12 mouse cellular contexts compared by ENCODE assay signal in the genomic region with DNA sequence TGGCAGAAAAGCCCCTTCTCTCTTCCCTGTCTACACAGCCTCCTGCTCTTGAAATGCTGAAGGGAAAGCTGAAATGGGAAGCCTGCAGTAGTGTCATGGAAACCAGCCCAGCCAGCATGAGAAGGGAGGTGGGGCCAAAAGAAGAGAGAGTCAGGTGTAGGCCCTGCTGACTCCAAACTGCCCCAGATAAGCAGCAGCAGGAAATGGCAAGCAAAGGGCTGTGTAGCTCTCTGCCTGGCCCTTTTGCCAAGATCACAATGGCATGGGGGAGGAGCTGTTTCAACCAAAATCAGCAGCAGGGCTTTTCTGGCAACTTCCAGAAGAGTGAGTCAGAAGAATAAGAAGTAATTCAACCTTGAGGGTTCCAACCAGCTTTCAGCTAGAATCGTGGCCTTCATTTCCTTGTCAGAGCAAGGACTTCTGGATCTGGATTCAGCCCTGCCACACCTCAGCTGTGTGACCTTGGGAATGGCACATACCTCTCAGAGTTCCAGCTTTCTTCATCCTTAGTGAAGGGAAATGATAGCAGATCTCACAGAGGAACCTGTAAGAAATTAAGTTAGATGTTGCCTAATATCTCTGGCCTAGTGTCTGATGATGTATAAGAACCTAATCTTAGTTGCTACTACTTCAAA.
DNase-seq lines count a peak whose midpoint lies in the region; ATAC-seq and TF ChIP-seq lines count a peak whose summit lies in the region.
"Had no signal": no experiment of that assay in that cellular context is flagged by ENCODE, and none has a peak within 500 bp of the region (broad histone marks: within the 10 kb centered on the region; RNA-seq: fewer than 3 reads in every experiment).

No protein-coding gene starts in this region.

- no peak overlapping the region for H3K4me3 ChIP-seq in forebrain, postnatal 0 days (ENCODE audit: low read depth, low read length)
- no peak overlapping the region for H3K4me3 ChIP-seq in forebrain, embryonic 11.5 days (ENCODE audit: low read depth, low read length)
- H3K4me3 ChIP-seq: embryonic facial prominence, embryonic 13.5 days; hindbrain, embryonic 12.5 days; left cerebral cortex, adult 2 months had no signal

- no peak for DNase-seq in forebrain, postnatal 0 days
- DNase-seq in forebrain, embryonic 11.5 days (ENCODE audit: low spot score): no peak
- DNase-seq in right cerebral cortex, postnatal 10 days (ENCODE audit: low spot score in 2 of 2): peak; percentile 35 to 45
- no peak for DNase-seq in right cerebral cortex, postnatal 4 days
- DNase-seq in heart, postnatal 10 days: peak; percentile 37 to 51
- DNase-seq in urinary bladder, postnatal 4 days (ENCODE audit: low spot score in 2 of 2): no peak
- DNase-seq in adipocyte (ENCODE audit: low spot score): no peak
- no peak for DNase-seq in layer of hippocampus, adult 18-20 months (ENCODE audit: low spot score in 2 of 2)

- intact Hi-C loops in heart, postnatal 10 days (cut with DNase I): no loop called here

- H3K27ac ChIP-seq in forebrain, postnatal 0 days (ENCODE audit: low read depth, low read length): no peak overlapping the region
- no peak overlapping the region for H3K27ac ChIP-seq in forebrain, embryonic 11.5 days (ENCODE audit: low read depth, low read length)
- H3K27ac ChIP-seq: embryonic facial prominence, embryonic 13.5 days; hindbrain, embryonic 12.5 days; left cerebral cortex, adult 2 months had no signal

- H3K4me2 ChIP-seq in forebrain, postnatal 0 days (ENCODE audit: low read depth): no peak overlapping the region
- H3K4me2 ChIP-seq in forebrain, embryonic 11.5 days (ENCODE audit: low read depth, low read length, severe bottlenecking): no peak overlapping the region
- H3K4me2 ChIP-seq: embryonic facial prominence, embryonic 13.5 days; hindbrain, embryonic 12.5 days had no signal

- no peaks in the 10 kb centered on the region for H3K27me3 ChIP-seq in forebrain, postnatal 0 days (ENCODE audit: insufficient read depth, low read length)
- no peaks in the 10 kb centered on the region for H3K27me3 ChIP-seq in forebrain, embryonic 11.5 days (ENCODE audit: control insufficient read depth, insufficient read depth, low read length)
- H3K27me3 ChIP-seq: embryonic facial prominence, embryonic 13.5 days; hindbrain, embryonic 12.5 days had no signal

- no peaks in the 10 kb centered on the region for H3K9me3 ChIP-seq in forebrain, postnatal 0 days (ENCODE audit: low read length)
- H3K9me3 ChIP-seq in forebrain, embryonic 11.5 days (ENCODE audit: control insufficient read depth, low read length): peaks cover 2% of the 10 kb centered on the region; the same call in 1 of the 2 replicates
- H3K9me3 ChIP-seq: hindbrain, embryonic 12.5 days had no signal

- no peak for TF ChIP-seq CTCF in forebrain, postnatal 0 days (IDR thresholded peaks at IDR 0.05; ENCODE audit: low read depth)

- ATAC-seq in forebrain, postnatal 0 days: peak; percentile 40
- ATAC-seq in forebrain, embryonic 11.5 days (replicated peaks; ENCODE audit: low FRiP score): no peak
- ATAC-seq: activated CD4-positive, CD25-positive, alpha-beta regulatory T cell, adult 4 months had no signal

- no peaks in the 10 kb centered on the region for H3K36me3 ChIP-seq in forebrain, postnatal 0 days (ENCODE audit: insufficient read depth)
- no peaks in the 10 kb centered on the region for H3K36me3 ChIP-seq in forebrain, embryonic 11.5 days (ENCODE audit: control insufficient read depth, insufficient read depth, low read length)
- H3K36me3 ChIP-seq: embryonic facial prominence, embryonic 13.5 days; hindbrain, embryonic 12.5 days had no signal

- H3K9ac ChIP-seq in forebrain, postnatal 0 days: no peak overlapping the region
- H3K9ac ChIP-seq in forebrain, embryonic 11.5 days (ENCODE audit: low read length): no peak overlapping the region
- H3K9ac ChIP-seq: embryonic facial prominence, embryonic 13.5 days; hindbrain, embryonic 12.5 days had no signal

- no peaks in the 10 kb centered on the region for H3K4me1 ChIP-seq in forebrain, postnatal 0 days (ENCODE audit: insufficient read depth)
- no peaks in the 10 kb centered on the region; the same call in 1 of the 2 replicates for H3K4me1 ChIP-seq in forebrain, embryonic 11.5 days (replicated peaks; ENCODE audit: control insufficient read depth, insufficient read depth, low read length)
- H3K4me1 ChIP-seq: embryonic facial prominence, embryonic 13.5 days; hindbrain, embryonic 12.5 days had no signal

- WGBS in forebrain, postnatal 0 days: 8% methylated on average over 1 of the region's 1 CpGs
- 21% methylated on average over 1 of the region's 1 CpGs for WGBS in forebrain, embryonic 11.5 days

Comparison
In these comparisons a context has a peak if more than half of its experiments do, and no peak if none do; other contexts are left out.
1. DNase-seq: peak in right cerebral cortex, postnatal 10 days (2 of 2) and heart, postnatal 10 days (2 of 2); none in forebrain, postnatal 0 days (single experiment), forebrain, embryonic 11.5 days (single experiment), right cerebral cortex, postnatal 4 days (single experiment), urinary bladder, postnatal 4 days (0 of 2), adipocyte (single experiment) and layer of hippocampus, adult 18-20 months (0 of 2).